Mouse (Mus musculus) testis, adult 2 months (tissue): ENCODE results near the gene Ccdc142. TPM values are rescaled to one million over a fixed set of nuclear protein-coding genes. Genes with fewer than 3 reads are reported as not detected.

Experiments used
- H3K27ac ChIP-seq: fragments of 200-500 bp; 2 replicates; pipeline ENCODE4 v1.5.1; 2012; ENCODE audit warnings: low read depth, low read length; ENCODE audit not compliant: control insufficient read depth, insufficient read depth
- H3K27me3 ChIP-seq: fragments of 200-500 bp; 2 replicates; pipeline ENCODE4 v1.6.1; 2012; ENCODE audit warnings: mild to moderate bottlenecking, low read length, moderate library complexity; ENCODE audit not compliant: control insufficient read depth, insufficient read depth
- H3K36me3 ChIP-seq: fragments of 200-500 bp; 2 replicates; pipeline ENCODE4 v1.6.1; 2012; ENCODE audit warnings: mild to moderate bottlenecking, low read length; ENCODE audit not compliant: control insufficient read depth, insufficient read depth
- H3K4me1 ChIP-seq: fragments of 200-500 bp; 2 replicates; pipeline ENCODE4 v1.6.1; 2012; ENCODE audit warnings: low read length; ENCODE audit not compliant: control insufficient read depth, insufficient read depth
- H3K4me3 ChIP-seq: fragments of 200-500 bp; 2 replicates; pipeline ENCODE4 v1.5.1; 2012; ENCODE audit warnings: low read depth, mild to moderate bottlenecking, low read length, moderate library complexity, mixed read lengths; ENCODE audit not compliant: control insufficient read depth
- CTCF ChIP-seq: fragments of 200-500 bp; IDR thresholded peaks from 2 replicates; pipeline ENCODE4 v1.5.1; 2012; ENCODE audit warnings: low read depth, mild to moderate bottlenecking, inconsistent platforms, low read length, moderate library complexity; ENCODE audit not compliant: control insufficient read depth, insufficient read depth, insufficient replicate concordance
- POLR2A ChIP-seq: fragments of 200-500 bp; IDR thresholded peaks from 2 replicates; pipeline ENCODE4 v1.6.1; 2012; ENCODE audit warnings: low read depth, mild to moderate bottlenecking, inconsistent platforms, low read length, moderate library complexity; ENCODE audit not compliant: control insufficient read depth
- polyA plus RNA-seq: library from polyadenylated mRNA; depleted of rRNA; stranded (reverse); fragments of >200 nt; gene quantifications from 2 replicates; pipeline ENCODE4 v1.2.3, GENCODE M21; 2012

Gene Ccdc142
- polyA plus RNA-seq, 1 experiment, result 5.7 TPM

GRCm38 (mm10) chr6:83070311-83071219 lies 30.8 kb upstream of the Ccdc142 start:
- H3K27ac ChIP-seq, result no peak overlapping the region
- H3K4me1 ChIP-seq, result peaks cover 12% of the 10 kb centered on the region
- TF ChIP-seq POLR2A, result no peak
- TF ChIP-seq CTCF, result no peak
- peak overlapping the region; percentile 9; the same call in 1 of the 2 replicates for H3K4me3 ChIP-seq
- H3K27me3 ChIP-seq, result peaks cover 3% of the 10 kb centered on the region; the same call in 1 of the 2 replicates
- no peaks in the 10 kb centered on the region for H3K36me3 ChIP-seq

GRCm38 (mm10) chr6:83071220-83071619 lies 30.2 kb upstream of the Ccdc142 start:
- Histone ChIP-seq H3K36me3 (no peaks in the 10 kb centered on the region), H3K4me3 (no peak overlapping the region), H3K27me3 (peaks cover 3% of the 10 kb centered on the region; the same call in 1 of the 2 replicates), H3K27ac (no peak overlapping the region), H3K4me1 (peaks cover 12% of the 10 kb centered on the region)
- TF ChIP-seq CTCF (no peak), POLR2A (no peak)

- TF ChIP-seq POLR2A (no peak), CTCF (no peak)
- no peak overlapping the region for H3K4me3 ChIP-seq
- no peak overlapping the region for H3K27ac ChIP-seq
- peaks cover 13% of the 10 kb centered on the region for H3K4me1 ChIP-seq
- peaks cover 3% of the 10 kb centered on the region; the same call in 1 of the 2 replicates for H3K27me3 ChIP-seq
- H3K36me3 ChIP-seq, result no peaks in the 10 kb centered on the region; the same call in 1 of the 2 replicates
These were observed 26.4 kb upstream of the Ccdc142 start for GRCm38 (mm10) chr6:83074979-83075378.

GRCm38 (mm10) chr6:83077630-83078323 lies 23.6 kb upstream of the Ccdc142 start, which contains the start of gene Pcgf1:
Pcgf1 (plus strand) TSS chr6:83077869.
- H3K36me3 ChIP-seq, result no peaks in the 10 kb centered on the region; the same call in 1 of the 2 replicates
- H3K4me1 ChIP-seq, result peaks cover 7% of the 10 kb centered on the region
- TF ChIP-seq POLR2A (peak; percentile 60; the same call in 1 of the 2 replicates), CTCF (no peak)
- H3K4me3 ChIP-seq, result peak within 1 kb of the TSS; percentile 97
- H3K27me3 ChIP-seq, result no peaks in the 10 kb centered on the region
- peak within 1 kb of the TSS; percentile 99 for H3K27ac ChIP-seq

- H3K36me3 ChIP-seq, result no peaks in the 10 kb centered on the region; the same call in 1 of the 2 replicates
- H3K4me1 ChIP-seq, result peaks cover 7% of the 10 kb centered on the region
- H3K4me3 ChIP-seq, result peak overlapping the region; percentile 97
- TF ChIP-seq POLR2A, result peak; percentile 53; the same call in 1 of the 2 replicates
- 0 out of 2 replicates have a peak, but pooled peaks have one; percentile 7 for TF ChIP-seq CTCF
- peak overlapping the region; percentile 99 for H3K27ac ChIP-seq
- H3K27me3 ChIP-seq, result no peaks in the 10 kb centered on the region
These were observed 23.0 kb upstream of the Ccdc142 start for GRCm38 (mm10) chr6:83078324-83078858.

GRCm38 (mm10) chr6:83080210-83080609 lies 21.2 kb upstream of the Ccdc142 start:
- Histone ChIP-seq H3K27me3 (no peaks in the 10 kb centered on the region), H3K27ac (no peak overlapping the region), H3K36me3 (no peaks in the 10 kb centered on the region; the same call in 1 of the 2 replicates), H3K4me3 (no peak overlapping the region), H3K4me1 (peaks cover 7% of the 10 kb centered on the region)
- no peak for TF ChIP-seq CTCF
- TF ChIP-seq POLR2A, result no peak
